Mouse (Mus musculus): Measurements from ENCODE around the gene Fbxo21. TPM values are rescaled to one million over a fixed set of nuclear protein-coding genes. Genes with fewer than 3 reads are reported as not detected.

The Fbxo21 gene
- polyA plus RNA-seq, 1 experiment from 2014 or later: 64.3 TPM

GRCm38 (mm10) chr5:117993550-117993949, 17.0 kb downstream of the Fbxo21 start:
- no peak for ATAC-seq (ENCODE audit: insufficient read depth)
- TF ChIP-seq CTCF (IDR thresholded peaks at IDR 0.05; ENCODE audit: low read depth): no peak
- no peak for DNase-seq
- Histone ChIP-seq H3K36me3 (ENCODE audit: insufficient read depth) (peaks cover 98% of the 10 kb centered on the region), H3K27ac (ENCODE audit: low read depth) (no peak overlapping the region), H3K27me3 (ENCODE audit: insufficient read depth, low read length) (no peaks in the 10 kb centered on the region), H3K4me1 (ENCODE audit: insufficient read depth) (no peaks in the 10 kb centered on the region), H3K4me3 (ENCODE audit: low read depth, low read length) (no peak overlapping the region), H3K9ac (no peak overlapping the region), H3K9me3 (ENCODE audit: low read depth, low read length) (no peaks in the 10 kb centered on the region), H3K4me2 (no peak overlapping the region)
- WGBS: 91% methylated on average over 6 of the region's 6 CpGs

- Histone ChIP-seq H3K9me3 (ENCODE audit: low read depth, low read length) (no peaks in the 10 kb centered on the region), H3K4me2 (no peak overlapping the region), H3K4me3 (ENCODE audit: low read depth, low read length) (no peak overlapping the region), H3K9ac (no peak overlapping the region), H3K36me3 (ENCODE audit: insufficient read depth) (peaks cover 98% of the 10 kb centered on the region), H3K27ac (ENCODE audit: low read depth) (no peak overlapping the region), H3K27me3 (ENCODE audit: insufficient read depth, low read length) (no peaks in the 10 kb centered on the region), H3K4me1 (ENCODE audit: insufficient read depth) (no peaks in the 10 kb centered on the region)
- DNase-seq (no peak), ATAC-seq (ENCODE audit: insufficient read depth) (no peak)
- WGBS: 83% methylated on average over 8 of the region's 8 CpGs
- TF ChIP-seq CTCF (IDR thresholded peaks at IDR 0.05; ENCODE audit: low read depth): no peak
Measured at GRCm38 (mm10) chr5:117995372-117995901, 18.9 kb downstream of the Fbxo21 start.

- WGBS: 78% methylated on average over 6 of the region's 6 CpGs
- no peak overlapping the region for H3K4me2 ChIP-seq
- TF ChIP-seq CTCF (IDR thresholded peaks at IDR 0.05; ENCODE audit: low read depth): no peak
Measured at GRCm38 (mm10) chr5:117995911-117996310, 19.4 kb downstream of the Fbxo21 start.

GRCm38 (mm10) chr5:117996581-117996980, 20.1 kb downstream of the Fbxo21 start:
- WGBS: 83% methylated on average over 6 of the region's 6 CpGs
- ATAC-seq (ENCODE audit: insufficient read depth) (no peak), DNase-seq (no peak)
- Histone ChIP-seq H3K9ac (no peak overlapping the region), H3K4me1 (ENCODE audit: insufficient read depth) (no peaks in the 10 kb centered on the region), H3K27me3 (ENCODE audit: insufficient read depth, low read length) (no peaks in the 10 kb centered on the region), H3K27ac (ENCODE audit: low read depth) (no peak overlapping the region), H3K36me3 (ENCODE audit: insufficient read depth) (peaks cover 98% of the 10 kb centered on the region), H3K4me3 (ENCODE audit: low read depth, low read length) (no peak overlapping the region), H3K4me2 (no peak overlapping the region), H3K9me3 (ENCODE audit: low read depth, low read length) (no peaks in the 10 kb centered on the region)
- no peak for TF ChIP-seq CTCF (IDR thresholded peaks at IDR 0.05; ENCODE audit: low read depth)

More at GRCm38 (mm10) chr5:117995911-117996310, 19.4 kb downstream of the Fbxo21 start:
- Histone ChIP-seq H3K27ac (ENCODE audit: low read depth) (no peak overlapping the region), H3K4me3 (ENCODE audit: low read depth, low read length) (no peak overlapping the region), H3K9ac (no peak overlapping the region), H3K27me3 (ENCODE audit: insufficient read depth, low read length) (no peaks in the 10 kb centered on the region), H3K4me1 (ENCODE audit: insufficient read depth) (no peaks in the 10 kb centered on the region), H3K9me3 (ENCODE audit: low read depth, low read length) (no peaks in the 10 kb centered on the region), H3K36me3 (ENCODE audit: insufficient read depth) (peaks cover 98% of the 10 kb centered on the region)
- DNase-seq (no peak), ATAC-seq (ENCODE audit: insufficient read depth) (no peak)

- no peak overlapping the region for H3K9ac ChIP-seq
- ATAC-seq (ENCODE audit: insufficient read depth) (no peak), DNase-seq (no peak)
- WGBS: 54% methylated on average over 10 of the region's 10 CpGs
- H3K4me1 ChIP-seq (ENCODE audit: insufficient read depth): no peaks in the 10 kb centered on the region
- H3K9me3 ChIP-seq (ENCODE audit: low read depth, low read length): no peaks in the 10 kb centered on the region
- H3K4me3 ChIP-seq (ENCODE audit: low read depth, low read length): no peak overlapping the region
- H3K27me3 ChIP-seq (ENCODE audit: insufficient read depth, low read length): no peaks in the 10 kb centered on the region
- no peak overlapping the region for H3K27ac ChIP-seq (ENCODE audit: low read depth)
- TF ChIP-seq CTCF (IDR thresholded peaks at IDR 0.05; ENCODE audit: low read depth): no peak
- H3K36me3 ChIP-seq (ENCODE audit: insufficient read depth): peaks cover 98% of the 10 kb centered on the region
- no peak overlapping the region for H3K4me2 ChIP-seq
Measured at GRCm38 (mm10) chr5:117997434-117997970, 21.0 kb downstream of the Fbxo21 start.

- 79% methylated on average over 7 of the region's 7 CpGs for WGBS
- no peak overlapping the region for H3K4me2 ChIP-seq
- H3K27me3 ChIP-seq (ENCODE audit: insufficient read depth, low read length): no peaks in the 10 kb centered on the region
- TF ChIP-seq CTCF (IDR thresholded peaks at IDR 0.05; ENCODE audit: low read depth): no peak
- no peak overlapping the region for H3K4me3 ChIP-seq (ENCODE audit: low read depth, low read length)
- H3K9ac ChIP-seq: no peak overlapping the region
- ATAC-seq (ENCODE audit: insufficient read depth) (no peak), DNase-seq (no peak)
- no peak overlapping the region for H3K27ac ChIP-seq (ENCODE audit: low read depth)
- no peaks in the 10 kb centered on the region for H3K4me1 ChIP-seq (ENCODE audit: insufficient read depth)
- H3K36me3 ChIP-seq (ENCODE audit: insufficient read depth): peaks cover 99% of the 10 kb centered on the region
- H3K9me3 ChIP-seq (ENCODE audit: low read depth, low read length): no peaks in the 10 kb centered on the region
Measured at GRCm38 (mm10) chr5:117999061-117999460, 22.5 kb downstream of the Fbxo21 start.

GRCm38 (mm10) chr5:117999584-117999983, 23.1 kb downstream of the Fbxo21 start:
- 71% methylated on average over 11 of the region's 11 CpGs for WGBS
- no peak overlapping the region for H3K9ac ChIP-seq
- H3K27ac ChIP-seq (ENCODE audit: low read depth): no peak overlapping the region
- H3K4me1 ChIP-seq (ENCODE audit: insufficient read depth): no peaks in the 10 kb centered on the region
- peaks cover 97% of the 10 kb centered on the region for H3K36me3 ChIP-seq (ENCODE audit: insufficient read depth)
- ATAC-seq (ENCODE audit: insufficient read depth): no peak
- no peak for DNase-seq
- no peak for TF ChIP-seq CTCF (IDR thresholded peaks at IDR 0.05; ENCODE audit: low read depth)
- no peak overlapping the region for H3K4me3 ChIP-seq (ENCODE audit: low read depth, low read length)
- H3K4me2 ChIP-seq: no peak overlapping the region
- H3K9me3 ChIP-seq (ENCODE audit: low read depth, low read length): no peaks in the 10 kb centered on the region
- no peaks in the 10 kb centered on the region for H3K27me3 ChIP-seq (ENCODE audit: insufficient read depth, low read length)

Measured in lung, embryonic 14.5 days (tissue).